Mouse (Mus musculus) cerebellum, adult 2 months (tissue): ENCODE results near the gene Dkc1. TPM values are rescaled to one million over a fixed set of nuclear protein-coding genes. Genes with fewer than 3 reads are reported as not detected.

Experiments used
- DNase-seq, 2 experiments: peaks; one replicate each; pipeline ENCODE4 v3.0.0; 2021
- H3K27ac ChIP-seq: fragments of 200-500 bp; 2 replicates; pipeline ENCODE4 v1.5.1; 2012; ENCODE audit warnings: low read length, control low read depth, inconsistent platforms; ENCODE audit not compliant: insufficient read depth
- H3K27me3 ChIP-seq: fragments of 200-500 bp; 2 replicates; pipeline ENCODE4 v1.6.1; 2012; ENCODE audit warnings: inconsistent platforms, mild to moderate bottlenecking, low read length, moderate library complexity; ENCODE audit not compliant: control insufficient read depth, insufficient read depth
- H3K4me1 ChIP-seq: fragments of 200-500 bp; 2 replicates; pipeline ENCODE4 v1.6.1; 2011; ENCODE audit warnings: low read length; ENCODE audit not compliant: control insufficient read depth, insufficient read depth
- H3K4me3 ChIP-seq: fragments of 200-500 bp; replicated peaks from 2 replicates; pipeline ENCODE3; 2011; ENCODE audit warnings: mild to moderate bottlenecking, low read depth, low read length, control low read depth; ENCODE audit not compliant: insufficient read depth
- CTCF ChIP-seq: fragments of 200-500 bp; IDR thresholded peaks from 2 replicates; pipeline ENCODE4 v1.5.1; 2011; ENCODE audit warnings: low read depth, mild to moderate bottlenecking, control low read depth, low read length, moderate library complexity, borderline replicate concordance; ENCODE audit not compliant: insufficient read depth
- POLR2A ChIP-seq: fragments of 200-500 bp; IDR thresholded peaks from 2 replicates; pipeline ENCODE4 v1.6.1; 2011; ENCODE audit warnings: low read length, control low read depth, borderline replicate concordance; ENCODE audit not compliant: insufficient read depth
- WGBS: fragments of 180-500 bp; shearing (Covaris S2); methylation state at CpG from one replicate; pipeline ENCODE4 v1.1.7; 2018; 5-methylcytosine and 5-hydroxymethylcytosine counted together
- polyA plus RNA-seq: library from polyadenylated mRNA; depleted of rRNA; stranded (reverse); fragments of >200 nt; gene quantifications from 2 replicates; pipeline ENCODE4 v1.2.3, GENCODE M21; 2012; rRNA removed

Gene Dkc1
- polyA plus RNA-seq, 1 experiment = 48.8 TPM

DNA sequence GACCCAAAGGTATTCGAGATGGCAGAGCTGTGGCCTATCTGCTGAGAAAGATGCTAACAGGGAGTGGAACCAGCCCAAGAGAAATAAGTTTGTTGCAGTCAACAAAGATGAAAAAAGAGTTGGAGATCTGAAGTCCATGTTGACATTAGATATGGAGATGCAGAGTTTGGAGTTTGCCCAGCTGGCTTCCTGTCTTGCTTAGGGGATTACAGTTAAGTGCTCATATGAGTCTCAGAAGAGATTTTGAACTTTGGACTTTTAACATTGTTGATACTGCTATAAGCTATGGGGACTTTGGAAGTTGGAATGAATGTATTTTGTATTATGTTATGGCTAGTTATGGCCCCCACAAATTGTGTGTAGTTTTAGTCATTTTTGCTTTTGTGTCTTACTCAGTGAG lies 56.6 kb downstream of the Dkc1 start:
- H3K27ac ChIP-seq = no peak overlapping the region
- 65% methylated on average over 1 of the region's 1 CpGs for WGBS
- H3K27me3 ChIP-seq = no peaks in the 10 kb centered on the region
- H3K4me1 ChIP-seq = no peaks in the 10 kb centered on the region
- no peak for TF ChIP-seq CTCF
- no peak overlapping the region for H3K4me3 ChIP-seq
- DNase-seq = no peak

DNA sequence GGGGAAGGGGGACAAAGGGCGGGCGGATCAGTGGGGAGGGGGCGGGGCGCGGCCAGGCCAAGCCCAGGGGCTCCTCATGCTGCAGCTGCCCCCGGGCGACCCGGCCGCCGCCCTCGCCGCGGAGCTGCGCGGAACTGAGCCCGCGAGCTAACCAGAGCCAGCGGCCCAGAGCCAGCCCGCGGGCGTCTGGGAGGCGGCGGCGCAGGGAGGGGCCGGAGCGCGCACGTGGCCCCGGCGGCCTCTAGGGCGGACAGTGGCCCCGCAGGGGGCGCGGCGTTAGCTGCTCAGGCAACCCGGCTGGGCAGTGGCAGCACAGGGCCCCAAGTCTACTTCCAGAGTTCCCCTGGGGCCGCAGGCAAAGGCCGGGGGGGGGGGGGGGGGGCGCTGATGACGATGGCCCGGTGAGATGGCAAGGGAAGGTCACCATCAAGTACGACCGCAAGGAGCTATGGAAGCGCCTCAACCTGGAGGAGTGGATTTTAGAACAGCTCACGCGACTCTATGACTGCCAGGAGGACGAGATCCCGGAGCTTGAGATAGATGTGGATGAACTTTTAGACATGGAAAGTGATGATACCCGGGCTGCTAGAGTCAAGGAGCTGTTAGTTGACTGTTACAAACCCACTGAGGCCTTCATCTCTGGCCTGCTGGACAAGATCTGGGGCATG lies 60.1 kb downstream of the Dkc1 start:
- DNase-seq = peak; percentile 33 to 50
- Histone ChIP-seq H3K4me1 (no peaks in the 10 kb centered on the region), H3K4me3 (peak overlapping the region; percentile 40), H3K27ac (no peak overlapping the region), H3K27me3 (no peaks in the 10 kb centered on the region)
- 9% methylated on average over 29 of the region's 49 CpGs for WGBS
- TF ChIP-seq POLR2A (no peak), CTCF (no peak)

Other genes with a start within 250 kb of the Dkc1 start
- 1.6 and 1.8 TPM in 2 replicates for gene Gab3, start 10.4 kb upstream of the Dkc1 start, polyA plus RNA-seq
- 45.3 and 48.7 TPM in 2 replicates for gene Mpp1, start 35.2 kb downstream of the Dkc1 start, polyA plus RNA-seq
- gene Smim9, start 67.9 kb downstream of the Dkc1 start, polyA plus RNA-seq = not detected in 2 replicates